Mouse (Mus musculus) myocyte (in vitro differentiated cells): ENCODE results near the gene Tmem259. TPM values are rescaled to one million over a fixed set of nuclear protein-coding genes. Genes with fewer than 3 reads are reported as not detected.
A peak's percentile ranks its signal among the peaks of the same experiment; 100 is the strongest.

Experiments
- H3K27me3 ChIP-seq: one replicate; pipeline ENCODE4 v1.6.1; 2011; ENCODE audit not compliant: control insufficient read depth, insufficient read depth, insufficient read length
- H3K36me3 ChIP-seq: one replicate; pipeline ENCODE4 v1.6.1; 2011; ENCODE audit not compliant: control insufficient read depth, insufficient read depth
- H3K4me2 ChIP-seq: one replicate; pipeline ENCODE4 v1.6.1; 2011; ENCODE audit warnings: low read depth, control low read depth
- H3K4me3 ChIP-seq: one replicate; pipeline ENCODE4 v1.5.1; 2011; ENCODE audit warnings: mild to moderate bottlenecking, control low read depth, moderate library complexity
- H3K79me2 ChIP-seq: one replicate; pipeline ENCODE4 v1.6.1; 2011; ENCODE audit not compliant: control insufficient read depth, insufficient read depth
- H3ac ChIP-seq: one replicate; pipeline ENCODE4 v1.6.1; 2011; ENCODE audit not compliant: control insufficient read depth, insufficient read length
- CEBPB ChIP-seq: IDR thresholded peaks from 2 replicates; pipeline ENCODE4 v1.6.1; 2011; ENCODE audit warnings: mild to moderate bottlenecking, moderate library complexity; ENCODE audit not compliant: poor library complexity, insufficient read depth, severe bottlenecking
- E2F4 ChIP-seq: IDR thresholded peaks from one replicate; pipeline ENCODE4 v1.6.1; 2011; ENCODE audit warnings: mild to moderate bottlenecking, control low read depth, moderate library complexity; ENCODE audit not compliant: insufficient read depth
- MAX ChIP-seq: IDR thresholded peaks from one replicate; pipeline ENCODE4 v1.6.1; 2011; ENCODE audit warnings: low read depth, mild to moderate bottlenecking, control low read depth
- MYOD1 ChIP-seq, 3 experiments: IDR thresholded peaks; one replicate each; pipeline ENCODE4 v1.6.1; 2011; ENCODE audit warnings: control low read depth in 2 of 3, low read depth in 2 of 3, mild to moderate bottlenecking in 2 of 3, moderate library complexity in 1 of 3; ENCODE audit not compliant: insufficient read length in 2 of 3, control insufficient read depth in 1 of 3
- MYOG ChIP-seq, 3 experiments: IDR thresholded peaks; one replicate each; pipeline ENCODE4 v1.6.1; 2011; ENCODE audit warnings: control low read depth in 2 of 3, low read depth in 2 of 3, mild to moderate bottlenecking in 2 of 3; ENCODE audit not compliant: insufficient read length in 2 of 3, control insufficient read depth in 1 of 3, insufficient read depth in 1 of 3
- POLR2A ChIP-seq: IDR thresholded peaks from one replicate; pipeline ENCODE4 v1.6.1; 2011; ENCODE audit warnings: low read depth, mild to moderate bottlenecking, control low read depth, moderate library complexity; ENCODE audit not compliant: insufficient read length
- POLR2AphosphoS2 ChIP-seq: IDR thresholded peaks from one replicate; pipeline ENCODE4 v1.6.1; 2011; ENCODE audit warnings: low read depth, control low read depth; ENCODE audit not compliant: insufficient read length
- REST ChIP-seq: IDR thresholded peaks from one replicate; pipeline ENCODE4 v1.6.1; 2011; ENCODE audit warnings: mild to moderate bottlenecking, control low read depth, moderate library complexity; ENCODE audit not compliant: insufficient read depth, insufficient read length
- SRF ChIP-seq: IDR thresholded peaks from one replicate; pipeline ENCODE4 v1.6.1; 2011; ENCODE audit warnings: low read depth; ENCODE audit not compliant: control insufficient read depth, insufficient read length
- TCF12 ChIP-seq: IDR thresholded peaks from one replicate; pipeline ENCODE4 v1.6.1; 2011; ENCODE audit warnings: mild to moderate bottlenecking, control low read depth; ENCODE audit not compliant: poor library complexity, insufficient read depth, severe bottlenecking
- TCF3 ChIP-seq: IDR thresholded peaks from one replicate; pipeline ENCODE4 v1.6.1; 2011; ENCODE audit warnings: low read depth, control low read depth; ENCODE audit not compliant: insufficient read length
- USF1 ChIP-seq: IDR thresholded peaks from one replicate; pipeline ENCODE4 v1.6.1; 2011; ENCODE audit warnings: low read depth, mild to moderate bottlenecking, control low read depth, moderate library complexity
- polyA plus RNA-seq: library from polyadenylated mRNA; unstranded; fragments of >200 nt; fragmentation: generic; extraction: Trizol; gene quantifications from one replicate; pipeline ENCODE4 v1.2.1, GENCODE M21; 2012; ENCODE audit warnings: missing spikeins

The Tmem259 gene
- polyA plus RNA-seq, 1 experiment: 152 TPM

- Histone ChIP-seq H3K27me3 (no peaks in the 10 kb centered on the region), H3ac (no peak overlapping the region), H3K79me2 (no peaks in the 10 kb centered on the region), H3K4me3 (no peak overlapping the region), H3K36me3 (no peaks in the 10 kb centered on the region), H3K4me2 (no peak overlapping the region)
- no peak for TF ChIP-seq MYOG (IDR thresholded peaks at IDR 0.05; ENCODE audit: control insufficient read depth in 1 of 3, insufficient read depth in 1 of 3, insufficient read length in 2 of 3, low read depth in 2 of 3)
- no peak for TF ChIP-seq TCF3
- TF ChIP-seq MYOD1 (IDR thresholded peaks at IDR 0.05; ENCODE audit: control insufficient read depth in 1 of 3, insufficient read length in 2 of 3, low read depth in 2 of 3): no peak
- no peak for TF ChIP-seq CEBPB
- TF ChIP-seq POLR2AphosphoS2: no peak
- TF ChIP-seq MAX: no peak
- no peak for TF ChIP-seq E2F4
- TF ChIP-seq REST: no peak
- TF ChIP-seq POLR2A: no peak
- no peak for TF ChIP-seq SRF
- TF ChIP-seq TCF12: no peak
- TF ChIP-seq USF1: no peak
These were observed 36.6 kb upstream of the Tmem259 start for GRCm38 (mm10) chr10:80020603-80021319.

GRCm38 (mm10) chr10:80020191-80020590, 36.1 kb upstream of the Tmem259 start:
- Histone ChIP-seq H3K4me2 (no peak overlapping the region), H3K79me2 (no peaks in the 10 kb centered on the region), H3ac (no peak overlapping the region), H3K36me3 (no peaks in the 10 kb centered on the region), H3K4me3 (no peak overlapping the region), H3K27me3 (no peaks in the 10 kb centered on the region)
- TF ChIP-seq POLR2A (no peak), MYOG (IDR thresholded peaks at IDR 0.05; ENCODE audit: control insufficient read depth in 1 of 3, insufficient read depth in 1 of 3, insufficient read length in 2 of 3, low read depth in 2 of 3) (no peak), POLR2AphosphoS2 (no peak), REST (no peak), USF1 (no peak), CEBPB (no peak), TCF3 (no peak), TCF12 (no peak)

GRCm38 (mm10) chr10:80019471-80020131, 35.5 kb upstream of the Tmem259 start:
- H3K4me3 ChIP-seq: no peak overlapping the region
- TF ChIP-seq SRF (no peak), MYOG (IDR thresholded peaks at IDR 0.05; ENCODE audit: control insufficient read depth in 1 of 3, insufficient read depth in 1 of 3, insufficient read length in 2 of 3, low read depth in 2 of 3) (no peak), TCF12 (no peak), POLR2A (no peak), E2F4 (no peak), MYOD1 (IDR thresholded peaks at IDR 0.05; ENCODE audit: control insufficient read depth in 1 of 3, insufficient read length in 2 of 3, low read depth in 2 of 3) (no peak), MAX (no peak), REST (no peak), USF1 (no peak), CEBPB (no peak), POLR2AphosphoS2 (no peak), TCF3 (no peak)
- no peak overlapping the region for H3K4me2 ChIP-seq
- no peaks in the 10 kb centered on the region for H3K36me3 ChIP-seq
- no peaks in the 10 kb centered on the region for H3K27me3 ChIP-seq
- H3ac ChIP-seq: no peak overlapping the region
- H3K79me2 ChIP-seq: no peaks in the 10 kb centered on the region

GRCm38 (mm10) chr10:80018739-80019297, 34.7 kb upstream of the Tmem259 start:
- Histone ChIP-seq H3K36me3 (no peaks in the 10 kb centered on the region), H3ac (no peak overlapping the region), H3K4me3 (no peak overlapping the region), H3K79me2 (no peaks in the 10 kb centered on the region), H3K4me2 (peak overlapping the region; percentile 82), H3K27me3 (no peaks in the 10 kb centered on the region)
- TF ChIP-seq SRF: no peak
- TF ChIP-seq CEBPB: no peak
